Mouse (Mus musculus) erythroblast, embryonic 14.5 days (primary cell): ENCODE measurements around the gene Sln.

Experiments used
- GATA1 ChIP-seq: IDR thresholded peaks from 2 replicates; pipeline ENCODE4 v1.6.1; 2012; ENCODE audit warnings: low read length, inconsistent platforms, mixed read lengths
- TAL1 ChIP-seq: IDR thresholded peaks from 3 replicates; pipeline ENCODE4 v1.6.1; 2012; ENCODE audit warnings: low read length, inconsistent platforms, mixed read lengths

DNA sequence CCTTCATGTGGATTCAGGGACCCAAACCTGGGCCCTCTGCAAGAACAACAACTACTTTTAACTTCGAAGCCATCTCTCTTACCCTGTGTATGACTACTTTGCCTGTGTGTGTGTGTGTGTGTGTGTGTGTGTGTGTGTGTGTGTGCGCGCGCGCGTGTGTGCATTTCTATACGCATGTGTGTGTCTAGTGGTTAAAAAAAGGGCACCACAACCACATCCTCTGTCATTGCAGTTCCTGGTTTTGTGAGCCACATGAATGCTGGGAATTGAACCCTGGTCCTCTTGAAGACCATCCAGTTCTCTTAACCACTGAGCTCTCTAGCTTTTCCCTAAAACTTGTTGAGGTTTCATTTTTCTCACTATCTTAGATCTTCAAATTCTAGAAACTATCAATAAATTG lies 47.0 kb upstream of the Sln start:
- no peak for TF ChIP-seq TAL1
- TF ChIP-seq GATA1, result no peak
